11 mouse cellular contexts compared by ENCODE assay signal in the genomic region with DNA sequence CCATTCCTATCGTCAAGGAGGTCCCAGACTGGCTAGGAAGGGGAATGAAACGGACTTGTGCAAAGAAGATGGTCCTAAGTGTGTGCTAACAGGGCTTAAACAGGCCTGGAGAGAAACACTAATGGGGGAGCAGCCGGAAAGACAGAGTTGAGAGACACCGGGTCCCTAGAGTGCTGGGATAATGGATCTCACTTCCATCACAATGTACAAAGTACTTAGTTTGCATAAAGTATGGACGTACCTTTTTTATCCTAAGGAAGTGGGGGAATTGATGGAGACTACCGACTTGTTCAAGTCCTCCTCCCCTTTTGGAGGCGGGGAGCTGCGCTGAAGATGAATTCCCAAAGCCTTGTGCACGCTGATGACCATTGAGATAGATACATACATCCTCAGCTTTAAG. TPM values are rescaled to one million over a fixed set of nuclear protein-coding genes. Genes with fewer than 3 reads are reported as not detected.
DNase-seq lines count a peak whose midpoint lies in the region; ATAC-seq lines count a peak whose summit lies in the region.
"Had no signal": no experiment of that assay in that cellular context is flagged by ENCODE, and none has a peak within 500 bp of the region (broad histone marks: within the 10 kb centered on the region; RNA-seq: fewer than 3 reads in every experiment).

No protein-coding gene starts in this region.

- H3K36me3 ChIP-seq in heart, embryonic 12.5 days, result no peaks in the 10 kb centered on the region
- no peaks in the 10 kb centered on the region for H3K36me3 ChIP-seq in hindbrain, embryonic 11.5 days (ENCODE audit: control insufficient read depth, insufficient read depth, low read length)
- H3K36me3 ChIP-seq in midbrain, embryonic 12.5 days, result no peaks in the 10 kb centered on the region
- H3K36me3 ChIP-seq: liver, embryonic 15.5 days had no signal

- ATAC-seq in heart, embryonic 12.5 days (ENCODE audit: insufficient number of reproducible peaks, low FRiP score), result no peak
- ATAC-seq in hindbrain, embryonic 11.5 days (ENCODE audit: low FRiP score), result no peak
- ATAC-seq in midbrain, embryonic 12.5 days (ENCODE audit: low FRiP score, low read depth), result no peak

- H3K4me2 ChIP-seq in heart, embryonic 12.5 days, result peak overlapping the region; percentile 84
- peak overlapping the region; percentile 98 for H3K4me2 ChIP-seq in hindbrain, embryonic 11.5 days (replicated peaks; ENCODE audit: low read depth, low read length)
- H3K4me2 ChIP-seq in midbrain, embryonic 12.5 days (replicated peaks), result peak overlapping the region; percentile 98

- DNase-seq in heart, adult 8-10 months (ENCODE audit: low spot score), result no peak
- no peak for DNase-seq in hindbrain, embryonic 11.5 days (ENCODE audit: low spot score)
- DNase-seq in urinary bladder, postnatal 36 days (ENCODE audit: low spot score in 2 of 2), result no peak
- DNase-seq in gastrocnemius, postnatal 25 days, result no peak
- no peak for DNase-seq in spleen, adult 18-20 months

- 27% methylated on average over 9 of the region's 9 CpGs for WGBS in heart, embryonic 12.5 days
- WGBS in hindbrain, embryonic 11.5 days, result 17% methylated on average over 9 of the region's 9 CpGs
- 11% methylated on average over 9 of the region's 9 CpGs for WGBS in midbrain, embryonic 12.5 days

- no peaks in the 10 kb centered on the region for H3K9me3 ChIP-seq in heart, embryonic 12.5 days (replicated peaks)
- no peaks in the 10 kb centered on the region for H3K9me3 ChIP-seq in hindbrain, embryonic 11.5 days (ENCODE audit: control insufficient read depth, low read length)
- no peaks in the 10 kb centered on the region for H3K9me3 ChIP-seq in midbrain, embryonic 12.5 days
- H3K9me3 ChIP-seq: liver, embryonic 15.5 days had no signal

- H3K27me3 ChIP-seq in heart, embryonic 12.5 days (replicated peaks), result peaks cover 3% of the 10 kb centered on the region; the same call in 1 of the 2 replicates
- H3K27me3 ChIP-seq in hindbrain, embryonic 11.5 days (ENCODE audit: control insufficient read depth, insufficient read depth, low read length), result peaks cover 9% of the 10 kb centered on the region
- peaks cover 62% of the 10 kb centered on the region for H3K27me3 ChIP-seq in midbrain, embryonic 12.5 days

- H3K4me1 ChIP-seq in heart, embryonic 12.5 days (replicated peaks), result peaks cover 22% of the 10 kb centered on the region
- peaks cover 37% of the 10 kb centered on the region for H3K4me1 ChIP-seq in brown adipose tissue, adult 24 weeks (ENCODE audit: control insufficient read depth, insufficient read depth, insufficient read length, low read length)
- H3K4me1 ChIP-seq in hindbrain, embryonic 11.5 days (replicated peaks; ENCODE audit: control insufficient read depth, insufficient read depth, low read length), result peaks cover 4% of the 10 kb centered on the region; the same call in 1 of the 2 replicates
- H3K4me1 ChIP-seq in midbrain, embryonic 12.5 days, result peaks cover 24% of the 10 kb centered on the region

- peak overlapping the region; percentile 69 for H3K4me3 ChIP-seq in heart, embryonic 12.5 days
- peak overlapping the region; percentile 88 for H3K4me3 ChIP-seq in brown adipose tissue, adult 24 weeks (ENCODE audit: insufficient read depth, low read depth, low read length)
- H3K4me3 ChIP-seq in hindbrain, embryonic 11.5 days (ENCODE audit: low read depth, low read length), result peak overlapping the region; percentile 60
- H3K4me3 ChIP-seq in midbrain, embryonic 12.5 days, result peak overlapping the region; percentile 62

- H3K9ac ChIP-seq in heart, embryonic 12.5 days, result no peak overlapping the region
- H3K9ac ChIP-seq in hindbrain, embryonic 11.5 days (ENCODE audit: low read depth, low read length), result no peak overlapping the region
- H3K9ac ChIP-seq in midbrain, embryonic 12.5 days (replicated peaks), result no peak overlapping the region
- H3K9ac ChIP-seq: liver, embryonic 15.5 days had no signal

- no peak overlapping the region for H3K27ac ChIP-seq in heart, embryonic 12.5 days (ENCODE audit: poor library complexity, severe bottlenecking)
- H3K27ac ChIP-seq in brown adipose tissue, adult 24 weeks (replicated peaks; ENCODE audit: low read depth, low read length), result peak overlapping the region; percentile 89
- H3K27ac ChIP-seq in hindbrain, embryonic 11.5 days (ENCODE audit: low read depth, low read length), result no peak overlapping the region
- H3K27ac ChIP-seq in midbrain, embryonic 12.5 days (replicated peaks), result no peak overlapping the region
- H3K27ac ChIP-seq: liver, embryonic 15.5 days had no signal

RNA-seq across cellular contexts. Expression of gene 6030445D17Rik, which starts 1.4 kb away (rescaled TPM):
- polyA plus RNA-seq in heart, embryonic 12.5 days (2016; fragmentation: Nextera tagmentation; extraction: Ambion mirVana), result 0.24 and 0.54 TPM in 2 replicates
- under 1 TPM in 3 of 4 experiments, not detected in 1; 0.24 to 0.60 (median 0.41) TPM for total RNA-seq in heart, adult 8-10 months (2022)
- not detected in 2 replicates for polyA plus RNA-seq in brown adipose tissue, adult 24 weeks (2012; ENCODE audit: insufficient read depth, insufficient read length, missing spikeins)
- polyA plus RNA-seq in hindbrain, embryonic 11.5 days (2014; fragmentation: Nextera tagmentation; extraction: Ambion mirVana), result not detected in 2 replicates
- 0.13 and 0.17 TPM in 2 replicates for polyA plus RNA-seq in midbrain, embryonic 12.5 days (2016; fragmentation: Nextera tagmentation; extraction: Ambion mirVana)
- total RNA-seq in gastrocnemius, postnatal 25 days (2021), result under 1 TPM in 1 of 2 experiments, not detected in 1; 0.15 TPM
- total RNA-seq: common myeloid progenitor, adult 5-6 weeks had no signal

RNA-seq across cellular contexts. Expression of gene Luzp1, which starts 6.1 kb away (rescaled TPM):
- polyA plus RNA-seq in heart, embryonic 12.5 days (2016; fragmentation: Nextera tagmentation; extraction: Ambion mirVana), result 83.8 and 95.1 TPM in 2 replicates
- 10 to 100 TPM; 28.3 to 48.0 (median 38.1) TPM for total RNA-seq in heart, adult 8-10 months (2022)
- polyA plus RNA-seq in brown adipose tissue, adult 24 weeks (2012; ENCODE audit: insufficient read depth, insufficient read length, missing spikeins), result 21.0 and 34.3 TPM in 2 replicates
- polyA plus RNA-seq in hindbrain, embryonic 11.5 days (2014; fragmentation: Nextera tagmentation; extraction: Ambion mirVana), result 96.6 and 130 TPM in 2 replicates
- polyA plus RNA-seq in midbrain, embryonic 12.5 days (2016; fragmentation: Nextera tagmentation; extraction: Ambion mirVana), result 88.0 and 97.0 TPM in 2 replicates
- total RNA-seq in gastrocnemius, postnatal 25 days (2021), result 10 to 100 TPM; 17.0 to 18.2 TPM

RNA-seq across cellular contexts. Expression of gene Htr1d, which starts 40.1 kb away (rescaled TPM):
- 0.08 TPM in 1 of 2 replicates, not detected in the other for polyA plus RNA-seq in heart, embryonic 12.5 days (2016; fragmentation: Nextera tagmentation; extraction: Ambion mirVana)
- not detected for total RNA-seq in heart, adult 8-10 months (2022)
- polyA plus RNA-seq in brown adipose tissue, adult 24 weeks (2012; ENCODE audit: insufficient read depth, insufficient read length, missing spikeins), result not detected in 2 replicates
- polyA plus RNA-seq in hindbrain, embryonic 11.5 days (2014; fragmentation: Nextera tagmentation; extraction: Ambion mirVana), result 0.28 and 0.52 TPM in 2 replicates
- 0.06 and 0.68 TPM in 2 replicates for polyA plus RNA-seq in midbrain, embryonic 12.5 days (2016; fragmentation: Nextera tagmentation; extraction: Ambion mirVana)
- total RNA-seq in gastrocnemius, postnatal 25 days (2021), result not detected
- total RNA-seq: common myeloid progenitor, adult 5-6 weeks; MEL had no signal
- polyA plus RNA-seq: liver, embryonic 15.5 days had no signal
